Mouse (Mus musculus) thymus, postnatal 36 days (tissue): Measurements from ENCODE around the gene Cdnf.
A peak's percentile ranks its signal among the peaks of the same experiment; 100 is the strongest.

ENCODE experiments used
- DNase-seq, 2 experiments: peaks; one replicate each; pipeline ENCODE4 v3.0.0; 2022; ENCODE audit warnings: mixed read lengths in 2 of 2

Gene Cdnf

DNA sequence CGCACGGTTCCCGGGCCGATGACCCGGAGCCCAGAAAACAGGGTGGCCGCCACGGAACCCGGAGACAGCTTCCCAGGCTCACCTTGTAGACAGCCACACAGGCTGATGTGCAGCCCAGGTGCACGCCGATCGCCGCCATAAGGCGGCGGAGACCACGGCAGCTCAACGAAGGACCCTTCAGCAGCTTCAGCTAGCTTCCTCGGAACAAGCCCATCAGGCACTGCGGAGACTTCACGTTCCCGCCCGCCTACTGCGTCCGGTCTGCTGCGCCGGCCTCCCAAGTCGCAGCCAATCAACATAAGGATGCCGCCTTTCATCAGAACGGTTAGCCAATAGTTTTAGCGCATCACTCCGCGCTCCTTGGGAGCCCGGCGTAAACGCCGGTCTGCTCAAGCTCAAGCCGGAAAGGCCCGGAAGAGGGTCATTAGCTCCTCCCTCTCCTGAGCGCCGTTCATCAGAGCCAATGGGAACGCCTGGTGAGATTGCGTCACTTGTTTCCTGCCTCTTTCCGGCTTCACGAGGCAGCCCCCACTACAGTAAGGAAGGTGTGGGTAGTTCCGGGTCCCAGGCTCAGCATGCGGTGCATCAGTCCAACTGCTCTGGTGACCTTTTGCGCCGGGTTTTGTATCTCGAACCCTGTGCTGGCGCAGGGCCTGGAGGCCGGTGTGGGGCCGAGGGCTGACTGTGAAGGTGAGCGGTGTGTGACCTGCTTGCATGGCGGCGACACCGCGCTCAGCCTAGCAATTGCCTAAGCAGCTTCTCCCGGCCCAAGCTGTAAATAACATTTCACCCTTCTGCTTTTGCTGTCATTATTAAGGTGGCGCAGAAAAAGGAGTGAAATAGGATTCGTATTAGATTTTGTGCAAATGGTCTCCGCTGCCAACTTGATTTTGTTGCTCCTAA lies at the start of gene Cdnf, which contains the start of the genes Gm45902 and Hspa14:
Gene Cdnf, plus strand, starts transcription at position 479 of the 903 bp plus-strand sequence.
Gene Gm45902, minus strand, starts transcription at position 239 of the 903 bp plus-strand sequence.
Gene Hspa14, minus strand, starts transcription at position 263 of the 903 bp plus-strand sequence.
- DNase-seq, result peak; percentile 95 to 96

DNA sequence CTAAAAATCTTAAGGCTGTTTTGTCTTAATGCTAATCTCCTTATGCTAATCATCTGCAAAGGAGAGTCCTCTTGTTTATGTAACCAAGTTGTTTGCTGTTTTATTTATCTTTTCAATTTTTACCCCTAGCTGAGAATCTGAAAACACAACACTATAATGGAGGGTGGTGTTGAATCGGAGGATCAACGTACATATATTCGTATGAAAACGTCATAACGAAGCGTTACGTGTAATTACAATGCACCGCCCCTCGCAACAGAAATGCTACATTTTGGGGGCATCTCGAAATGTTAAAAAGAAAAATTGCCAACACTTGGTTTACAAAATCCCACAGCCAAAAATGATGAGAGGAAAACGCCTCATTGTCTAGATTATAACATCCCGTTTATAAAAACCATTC lies 38.9 kb upstream of the Cdnf start:
- DNase-seq, result no peak

DNA sequence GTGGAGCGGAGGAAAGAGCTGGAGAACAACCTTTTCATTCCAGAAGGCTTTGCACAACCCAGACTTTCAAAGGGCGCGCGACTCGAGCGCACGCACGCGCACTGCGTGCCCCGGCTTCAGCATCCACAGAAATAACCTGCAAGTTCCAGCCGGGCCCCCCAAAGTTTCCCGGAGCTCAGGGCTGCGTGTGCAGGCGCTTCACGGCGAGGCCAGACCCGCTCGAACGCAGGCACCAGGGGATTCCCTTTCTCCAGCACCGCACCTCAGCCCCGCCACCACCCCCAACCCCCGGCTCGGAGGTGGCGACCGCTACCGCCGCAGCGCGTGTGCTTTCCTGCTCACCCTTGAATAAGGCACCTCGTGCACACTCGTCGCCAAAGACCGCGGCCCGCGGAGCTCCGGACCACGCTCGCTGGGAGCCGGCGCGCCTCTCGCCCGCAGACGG lies 38.4 kb upstream of the Cdnf start:
- peak; percentile 53 to 64 for DNase-seq

DNA sequence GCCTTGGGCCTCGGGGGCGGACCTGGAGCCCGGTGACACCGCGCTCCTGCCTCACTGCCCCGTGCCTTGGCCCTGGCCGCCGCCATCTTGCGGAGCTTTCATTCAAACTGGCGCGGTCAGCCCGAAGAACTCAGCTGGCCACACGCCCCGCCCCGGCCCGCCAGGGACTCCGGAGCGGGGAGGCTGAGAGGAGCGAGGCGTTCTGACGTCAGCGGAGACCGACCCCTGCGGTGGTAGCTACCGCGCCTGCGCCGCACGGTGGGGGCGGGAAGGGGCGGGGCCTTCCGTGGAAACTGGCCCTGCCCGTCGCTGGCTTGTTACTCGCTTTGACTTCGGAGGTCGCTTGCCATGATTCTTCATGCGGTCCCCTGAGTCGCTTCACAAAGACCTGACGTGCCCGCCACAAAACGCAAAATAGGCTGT lies 38.0 kb upstream of the Cdnf start, which contains the start of gene Suv39h2:
Gene Suv39h2, minus strand, starts transcription at position 171 of the 423 bp plus-strand sequence.
- peak; percentile 97 to 98 for DNase-seq

DNA sequence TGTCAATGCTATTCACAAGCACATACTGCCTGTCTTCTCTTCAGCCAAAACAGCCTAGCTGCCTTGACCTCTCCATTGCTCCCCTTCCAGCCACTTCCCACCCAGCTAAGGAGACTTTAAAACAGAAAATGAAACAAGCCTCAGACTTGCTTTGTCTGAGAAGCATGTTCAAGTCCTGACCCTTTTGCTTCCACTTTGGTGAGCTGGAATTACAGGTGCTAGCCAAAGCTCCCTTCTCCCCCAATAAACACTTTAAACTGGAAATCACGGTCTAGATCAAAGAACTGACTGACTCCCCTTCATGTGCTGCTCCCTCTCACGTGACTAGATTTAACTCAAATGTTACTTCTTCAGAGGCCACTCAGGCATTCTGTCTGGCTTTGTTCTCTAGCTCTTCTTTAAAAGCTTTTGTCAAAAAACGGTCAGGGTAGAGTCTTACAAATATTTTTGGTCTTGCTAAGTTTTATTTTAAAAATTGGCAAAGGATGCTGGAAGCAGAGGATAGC lies 37.0 kb upstream of the Cdnf start:
- peak in 1 of 2 experiments; percentile 5 for DNase-seq

DNA sequence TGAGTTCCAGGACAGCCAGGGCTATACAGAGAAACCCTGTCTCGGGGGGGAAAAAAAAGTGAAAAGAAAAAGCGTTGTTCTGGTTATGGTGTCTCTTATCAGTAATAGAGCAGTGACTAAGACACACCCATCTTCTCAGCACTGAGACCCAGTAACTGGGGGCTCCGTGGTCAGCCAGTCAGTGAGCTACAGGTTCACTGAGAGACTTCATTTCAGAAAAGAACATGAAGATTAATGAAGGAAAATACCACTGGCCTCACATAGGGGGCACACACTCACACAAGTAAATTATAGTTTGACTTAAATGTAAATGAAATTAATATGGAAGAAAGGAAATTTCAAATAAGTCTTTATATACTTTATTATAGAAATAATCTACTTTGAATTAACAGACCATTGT lies 32.6 kb upstream of the Cdnf start:
- DNase-seq, result no peak

DNA sequence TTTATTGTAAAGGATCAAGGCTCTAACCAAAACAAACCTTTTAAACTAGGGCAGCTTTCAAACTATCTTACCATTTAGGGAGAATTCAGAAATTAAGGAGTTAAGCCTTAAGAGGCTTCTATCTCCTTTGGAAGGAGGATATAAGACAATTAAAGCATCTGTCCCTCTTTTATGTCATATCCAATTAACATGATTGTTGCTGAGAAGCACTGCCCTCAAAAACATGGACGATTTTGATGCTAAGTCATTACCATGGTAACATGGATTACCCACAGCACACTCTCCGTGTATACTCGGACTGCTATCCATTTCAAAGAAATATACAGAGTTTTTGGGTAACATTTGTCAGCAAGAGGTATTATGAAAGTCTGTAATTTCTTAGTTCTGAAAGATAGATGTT lies 23.0 kb upstream of the Cdnf start:
- no peak for DNase-seq

DNA sequence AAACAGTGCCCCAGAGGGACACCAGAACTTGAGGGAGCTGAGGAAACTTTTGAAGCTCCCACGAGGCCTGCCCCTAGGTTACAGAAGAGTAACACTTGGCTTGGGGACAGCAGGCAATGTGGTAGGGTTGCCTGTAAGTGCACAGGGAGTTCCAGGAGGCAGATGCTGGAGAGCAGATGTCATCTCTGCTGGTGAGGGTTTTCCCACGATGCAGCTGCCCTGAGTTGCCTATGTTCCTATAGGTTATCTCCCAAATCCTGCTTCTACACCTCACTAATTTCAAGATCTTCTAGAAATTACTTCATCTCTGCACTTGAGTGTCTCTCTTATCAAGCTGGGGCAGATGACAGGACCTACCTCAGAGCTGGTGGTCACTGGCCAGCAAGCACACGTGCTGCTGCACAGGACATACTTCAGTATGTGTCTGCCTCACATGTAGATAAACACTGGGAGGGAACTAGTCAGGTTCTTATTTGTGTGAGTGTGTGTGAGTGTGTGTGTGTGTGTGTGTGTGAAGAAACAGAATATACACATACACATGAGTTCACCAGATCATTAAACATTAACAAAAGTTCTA lies 18.9 kb upstream of the Cdnf start:
- no peak for DNase-seq

DNA sequence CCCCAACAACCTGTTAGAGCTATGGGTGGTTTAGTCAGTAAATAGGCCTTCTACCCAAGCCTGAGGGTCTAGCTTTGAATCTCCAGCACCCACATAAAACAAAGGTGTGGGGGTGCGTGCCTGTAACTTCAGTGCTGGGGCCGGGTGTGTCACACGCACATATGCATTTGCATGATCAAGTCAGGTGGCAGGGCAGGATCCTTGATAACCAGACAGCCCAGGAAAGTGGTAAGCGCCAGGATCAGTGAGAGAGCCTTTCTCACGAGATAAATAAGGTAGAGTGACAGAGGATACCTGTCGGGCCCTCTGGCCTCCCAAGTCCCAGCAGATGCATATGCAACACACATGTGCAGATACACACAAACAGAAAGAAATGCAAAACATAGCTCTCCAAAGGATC lies 13.3 kb upstream of the Cdnf start:
- DNase-seq, result no peak

DNA sequence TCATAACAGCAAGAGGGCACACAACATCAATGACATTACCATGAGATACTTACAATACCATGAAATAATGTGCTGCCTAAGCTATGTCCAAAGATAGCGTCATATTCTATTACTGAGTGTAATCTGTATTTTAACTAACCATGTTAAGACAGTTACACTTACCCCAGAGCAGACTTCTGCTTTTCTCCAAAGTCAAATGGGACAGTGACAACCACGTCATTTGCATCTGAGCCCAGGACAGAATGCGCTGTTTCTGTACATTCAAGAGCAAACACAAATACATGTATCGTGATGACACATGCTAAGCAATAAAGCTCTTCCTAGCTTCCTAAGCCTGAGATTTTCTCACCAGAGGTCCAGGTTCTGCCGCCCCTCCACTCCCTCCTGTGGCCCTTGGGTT lies 11.9 kb upstream of the Cdnf start:
- no peak for DNase-seq

DNA sequence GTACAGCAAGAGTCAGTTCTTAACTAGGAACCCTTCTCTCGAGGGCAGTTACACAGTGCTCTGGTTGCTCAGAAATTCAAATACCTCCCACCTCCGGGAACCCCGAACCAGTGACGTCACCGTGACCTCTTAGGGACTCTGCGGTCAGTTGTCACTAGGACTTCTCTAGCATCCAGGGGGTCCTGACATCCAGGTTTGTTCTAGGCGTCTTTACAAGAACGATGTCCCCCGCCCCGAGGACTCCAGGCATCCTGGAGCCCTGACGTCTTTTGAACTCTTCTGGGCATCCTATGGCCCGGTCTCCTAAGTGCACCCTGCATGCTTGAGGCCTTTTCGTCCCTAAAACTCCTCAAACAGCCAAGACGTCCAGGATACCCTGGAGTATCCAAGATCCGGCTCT lies 754 bp upstream of the Cdnf start:
- peak; percentile 24 to 55 for DNase-seq

DNA sequence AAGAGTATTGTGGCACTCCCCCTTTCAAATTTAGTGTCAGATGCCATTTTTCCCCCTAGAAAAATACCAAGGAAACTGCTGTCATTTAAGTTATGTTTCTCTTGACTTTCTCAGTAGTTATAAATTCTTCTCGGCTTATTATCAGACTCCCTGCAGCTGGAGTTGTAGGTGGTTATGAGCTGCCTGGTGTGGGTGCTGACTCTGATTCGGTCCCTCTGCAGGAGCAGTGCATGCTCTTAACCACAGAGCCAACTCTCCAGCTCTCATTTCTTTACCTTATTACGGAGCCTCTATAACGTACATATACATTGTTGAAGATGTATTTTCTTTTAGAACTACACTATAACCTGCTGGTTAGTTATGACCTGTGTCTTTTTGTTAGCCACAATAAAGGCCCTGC lies 9.7 kb downstream of the Cdnf start:
- DNase-seq, result no peak

DNA sequence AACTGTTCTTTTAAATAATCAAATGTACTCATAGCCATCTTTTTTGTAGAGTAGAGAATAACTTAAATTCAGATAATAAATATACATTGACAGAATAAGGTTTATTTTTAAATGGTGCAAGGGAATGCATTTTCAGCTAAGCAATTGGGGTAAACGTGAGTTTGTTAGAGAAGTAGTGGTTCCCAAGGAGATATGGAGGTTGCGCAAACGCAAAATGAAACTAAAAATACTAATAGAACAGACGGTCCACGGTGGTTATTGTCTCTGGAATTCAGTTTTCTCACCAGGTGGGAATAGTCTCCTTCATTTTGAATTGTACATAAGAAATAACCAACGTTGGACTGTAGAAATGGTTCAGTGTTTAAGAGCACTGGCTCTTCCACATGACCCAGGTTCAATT lies 13.5 kb downstream of the Cdnf start:
- DNase-seq, result no peak

DNA sequence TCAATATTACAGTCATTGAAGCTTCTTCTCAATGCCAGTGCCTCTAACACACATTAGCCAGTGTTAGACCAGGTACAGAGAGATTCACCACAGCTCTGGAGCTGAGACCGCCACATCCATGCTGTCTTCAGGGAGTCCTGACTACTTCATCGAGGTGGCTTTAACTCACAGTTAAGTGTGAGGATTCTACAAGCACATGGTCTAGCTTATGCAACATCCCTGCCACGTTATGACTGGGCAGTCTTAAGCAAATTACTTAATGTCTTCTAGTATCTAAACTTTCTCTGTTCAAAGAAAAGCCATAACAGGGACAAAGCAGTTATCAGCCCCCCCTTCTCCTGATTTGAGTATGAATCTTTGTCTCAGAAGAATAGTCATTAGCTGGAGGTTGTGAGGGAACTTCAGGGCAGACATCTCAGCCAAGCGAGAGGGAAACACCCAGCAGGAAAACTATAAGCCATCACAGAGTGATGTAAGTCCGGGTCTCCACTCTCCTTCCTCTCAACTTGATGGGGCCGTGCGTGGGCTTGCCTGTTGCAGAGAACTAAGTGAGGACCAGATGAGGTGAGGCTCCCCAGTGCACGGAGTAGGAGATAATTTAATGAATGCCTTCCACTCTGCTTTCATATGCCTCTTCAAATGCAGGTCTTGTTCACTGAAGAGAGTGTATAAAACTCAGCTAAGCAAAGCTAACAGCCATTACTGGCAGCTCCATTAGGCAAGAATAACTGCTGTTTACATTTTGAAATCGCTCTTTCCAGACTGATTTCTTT lies 28.7 kb downstream of the Cdnf start:
- no peak for DNase-seq

DNA sequence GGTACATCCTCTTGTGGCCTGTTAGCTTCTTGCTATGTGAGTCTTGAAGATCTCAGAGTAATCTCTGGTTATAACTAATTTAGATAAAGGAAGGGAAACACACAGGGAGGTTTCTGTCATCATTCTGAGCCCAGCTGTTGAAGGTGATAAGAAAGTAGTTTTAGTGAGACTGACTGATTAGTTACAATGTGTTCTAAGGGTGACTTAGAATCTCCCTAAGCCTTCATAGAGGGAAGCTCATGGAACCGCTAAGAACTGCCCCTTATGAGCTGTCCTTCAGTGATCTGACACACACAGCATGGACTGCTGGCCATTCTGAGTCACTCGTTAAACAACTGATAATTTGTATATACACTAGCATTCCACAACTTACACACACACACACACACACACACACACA lies 33.2 kb downstream of the Cdnf start:
- no peak for DNase-seq

DNA sequence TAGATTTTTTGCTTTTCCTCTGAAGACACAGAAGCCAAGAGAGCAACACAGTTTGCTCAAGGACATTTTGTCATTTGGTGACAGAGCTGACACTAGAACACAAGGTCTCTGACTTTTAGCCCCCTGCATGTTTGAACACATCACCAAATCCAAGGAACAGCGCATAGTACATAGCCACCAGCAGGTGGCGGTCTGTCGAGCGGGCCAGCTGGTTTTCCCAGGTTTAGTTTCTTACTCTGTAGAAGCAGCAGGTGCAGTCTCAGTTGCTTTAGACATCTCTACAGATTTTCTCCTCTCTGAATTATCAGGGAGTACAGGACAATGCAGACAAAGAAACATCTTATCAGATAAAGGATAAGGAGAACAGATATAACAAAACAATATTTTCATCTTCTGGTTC lies 33.8 kb downstream of the Cdnf start:
- DNase-seq, result peak; percentile 63 to 67

DNA sequence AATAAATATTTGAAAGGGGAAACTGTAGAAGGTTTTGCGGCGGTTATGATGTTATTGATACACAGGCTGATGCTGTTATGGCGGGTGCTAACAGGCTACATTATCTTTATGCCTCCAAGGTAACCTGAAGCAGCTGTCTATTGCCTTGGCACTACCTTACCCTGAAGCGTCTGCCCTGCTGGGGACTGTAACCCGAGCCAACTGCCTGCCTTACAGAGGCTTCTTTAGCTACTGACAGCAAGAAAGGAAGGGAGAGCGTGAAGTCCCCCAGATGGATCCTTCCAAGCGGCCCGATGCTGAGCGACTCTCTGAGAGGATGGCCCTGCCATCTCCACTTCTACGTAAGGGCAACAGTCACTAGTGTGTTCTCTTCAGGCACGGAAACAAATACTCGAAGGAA lies 57.4 kb downstream of the Cdnf start, which contains the start of gene Fam107b:
Gene Fam107b, plus strand, starts transcription at position 303 of the 400 bp plus-strand sequence.
- no peak for DNase-seq

DNA sequence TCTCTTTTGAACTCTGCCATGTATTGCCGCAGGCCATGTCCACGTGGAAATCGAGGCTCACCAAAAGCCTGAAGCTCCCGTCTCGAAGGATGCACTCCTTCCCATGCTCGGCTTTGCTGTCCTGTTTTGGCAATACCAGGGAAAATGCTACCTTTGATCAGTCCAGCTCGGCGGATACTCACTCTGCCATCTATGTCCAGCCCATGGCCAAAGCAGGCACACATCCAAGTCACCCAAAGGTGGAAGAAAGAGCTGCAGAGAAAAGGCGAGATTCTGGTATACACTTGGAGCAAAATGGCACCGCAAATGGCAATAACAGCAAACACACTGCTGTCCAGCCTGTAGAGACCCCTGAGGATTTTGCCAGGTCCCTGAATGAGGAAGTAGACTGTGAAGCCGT lies 57.8 kb downstream of the Cdnf start:
- no peak for DNase-seq

DNA sequence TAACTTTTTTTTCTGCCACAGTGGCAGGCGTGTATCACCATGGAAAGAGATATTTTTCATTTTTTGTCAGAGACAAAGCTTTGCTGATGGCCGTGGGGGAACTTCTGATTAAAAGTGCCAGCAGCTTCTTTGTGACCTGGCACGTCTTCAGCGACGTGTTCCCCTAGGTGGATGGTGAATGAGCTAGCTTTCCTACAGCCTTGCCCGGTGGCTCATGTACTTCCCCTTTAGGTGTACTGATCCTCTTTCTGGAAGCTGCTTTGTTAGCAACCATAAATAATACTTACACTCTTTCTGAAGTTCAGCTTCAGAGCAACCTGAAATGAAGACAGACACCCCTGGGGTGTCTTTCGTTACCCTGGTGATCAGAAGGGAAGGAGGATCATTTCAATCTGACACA lies 61.1 kb downstream of the Cdnf start:
- DNase-seq, result no peak

DNA sequence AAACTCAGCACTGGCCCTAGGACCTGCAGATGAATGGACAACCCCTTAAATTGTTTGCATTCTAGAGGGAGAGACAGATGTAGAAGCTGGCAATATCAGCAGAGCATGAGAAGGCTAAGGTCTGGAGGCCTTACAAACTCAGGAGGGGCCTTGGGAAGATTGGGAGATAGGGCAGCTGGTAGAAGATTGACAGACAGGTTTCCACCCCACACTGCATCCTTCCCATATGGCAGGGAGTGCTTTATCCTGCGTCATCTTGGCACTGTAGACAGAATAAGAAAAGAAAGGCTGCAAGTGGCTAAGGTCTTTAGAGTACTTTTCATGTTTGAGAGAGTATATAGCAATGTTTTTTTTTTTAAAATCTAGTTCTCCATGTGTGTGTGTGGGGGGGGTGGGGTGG lies 62.3 kb downstream of the Cdnf start:
- DNase-seq, result no peak
